Mouse (Mus musculus) lung, adult 2 months (tissue): ENCODE data around the gene Togaram2.

Source experiments
- CTCF ChIP-seq: fragments of 200-500 bp; IDR thresholded peaks from 2 replicates; pipeline ENCODE4 v1.5.1; 2011; ENCODE audit warnings: mild to moderate bottlenecking, low read length, control low read depth; ENCODE audit not compliant: insufficient read depth
- POLR2A ChIP-seq: fragments of 200-500 bp; IDR thresholded peaks from 2 replicates; pipeline ENCODE4 v1.6.1; 2011; ENCODE audit warnings: low read depth, mild to moderate bottlenecking, control low read depth, low read length, borderline replicate concordance; ENCODE audit errors: extremely low read depth

DNA sequence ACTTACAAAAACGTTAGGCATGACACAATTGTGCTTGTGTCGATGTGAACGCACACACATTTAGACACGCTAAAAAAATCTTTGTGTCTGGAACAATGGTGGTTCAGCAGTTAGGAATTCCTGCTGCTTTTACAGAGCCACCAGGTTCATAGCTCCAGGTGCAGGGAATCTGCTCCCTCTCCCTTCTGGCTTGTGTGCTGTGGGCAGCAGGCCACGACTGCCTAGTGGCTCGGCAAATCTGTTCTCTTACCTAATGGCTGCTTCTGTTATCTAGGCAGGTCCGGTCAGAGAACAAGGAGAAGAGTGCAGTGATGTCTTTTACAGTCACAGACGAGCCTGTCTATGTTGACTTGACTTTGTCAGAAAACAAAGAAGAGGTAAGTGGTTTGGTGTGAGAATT lies 39.7 kb upstream of the Togaram2 start:
- TF ChIP-seq POLR2A (no peak), CTCF (no peak)
